Mouse (Mus musculus) megakaryocyte-erythroid progenitor cell, adult 5-6 weeks (primary cell): Measurements from ENCODE around the gene Mafb. TPM values are rescaled to one million over a fixed set of nuclear protein-coding genes. Genes with fewer than 3 reads are reported as not detected.

ENCODE experiments used
- ATAC-seq: replicated peaks from 2 replicates; pipeline ENCODE4 v1.8.0; 2016; ENCODE audit warnings: mild to moderate bottlenecking, inconsistent platforms; ENCODE audit not compliant: severe bottlenecking, poor library complexity, low FRiP score, low TSS enrichment
- total RNA-seq, 2 experiments: library from RNA; stranded (forward) in 1 of 2; stranded (reverse) in 1 of 2; fragments of 200-1000, 215-1000 nt in 1 of 2; fragments of >200 nt in 1 of 2; fragmentation: Nextera tagmentation in 1 of 2; gene quantifications; 2 replicates each; pipeline ENCODE4 v1.2.3; 2014 to 2017

The Mafb gene
- total RNA-seq (2014; fragmentation: Nextera tagmentation) (not detected in 2 replicates), total RNA-seq (2017) (0.27 and 0.28 TPM in 2 replicates)

- peak; percentile 84 for ATAC-seq
These were observed at the start of gene Mafb for GRCm38 (mm10) chr2:160366980-160367338. Gene Mafb (minus strand): TSS chr2:160367065.

- ATAC-seq = no peak
These were observed 48.3 kb upstream of the Mafb start for GRCm38 (mm10) chr2:160415161-160415560.

- no peak for ATAC-seq
These were observed 47.9 kb upstream of the Mafb start for GRCm38 (mm10) chr2:160414736-160415135.

GRCm38 (mm10) chr2:160413982-160414381 lies 47.1 kb upstream of the Mafb start:
- ATAC-seq = peak; percentile 73; the same call in 1 of the 2 replicates

- ATAC-seq = no peak
These were observed 46.2 kb upstream of the Mafb start for GRCm38 (mm10) chr2:160413055-160413454.

- no peak for ATAC-seq
These were observed 44.6 kb upstream of the Mafb start for GRCm38 (mm10) chr2:160411431-160411830.

GRCm38 (mm10) chr2:160407720-160408119 lies 40.9 kb upstream of the Mafb start:
- no peak for ATAC-seq

- no peak for ATAC-seq
These were observed 30.9 kb upstream of the Mafb start for GRCm38 (mm10) chr2:160397747-160398146.

- ATAC-seq = no peak
These were observed 27.9 kb upstream of the Mafb start for GRCm38 (mm10) chr2:160394735-160395134.

GRCm38 (mm10) chr2:160392648-160393047 lies 25.8 kb upstream of the Mafb start:
- no peak for ATAC-seq

- no peak for ATAC-seq
These were observed 21.7 kb upstream of the Mafb start for GRCm38 (mm10) chr2:160388596-160388995.

- ATAC-seq = no peak
These were observed 16.6 kb upstream of the Mafb start for GRCm38 (mm10) chr2:160383418-160383817.

- ATAC-seq = peak; percentile 82
These were observed 11.4 kb upstream of the Mafb start for GRCm38 (mm10) chr2:160378271-160378670.

GRCm38 (mm10) chr2:160376236-160376635 lies 9.4 kb upstream of the Mafb start:
- ATAC-seq = no peak

- no peak for ATAC-seq
These were observed 3.0 kb upstream of the Mafb start for GRCm38 (mm10) chr2:160369653-160370420.

GRCm38 (mm10) chr2:160368422-160369357 lies 1.8 kb upstream of the Mafb start:
- no peak for ATAC-seq

- peak; percentile 66 for ATAC-seq
These were observed 763 bp upstream of the Mafb start for GRCm38 (mm10) chr2:160367448-160368208.

GRCm38 (mm10) chr2:160366111-160366979 lies 520 bp downstream of the Mafb start:
- ATAC-seq = no peak
